Mouse (Mus musculus): ENCODE results near the gene March4.

GRCm38 (mm10) chr1:72532926-72533325 is 3.8 kb downstream of the March4 start:
- no peak for TF ChIP-seq CTCF (IDR thresholded peaks at IDR 0.05; ENCODE audit: low read depth)
- no peak for TF ChIP-seq EP300 (IDR thresholded peaks at IDR 0.05; ENCODE audit: low read depth)

Data from liver, postnatal 0 days (tissue).